Mouse (Mus musculus): ENCODE data around the gene Ube3c.

The Ube3c gene

GRCm38 (mm10) chr5:29672551-29672950 is 103.5 kb downstream of the Ube3c start:
- DNase-seq (ENCODE audit: low read depth, low spot score), result no peak

GRCm38 (mm10) chr5:29674305-29674704 is 105.3 kb downstream of the Ube3c start:
- no peak for DNase-seq (ENCODE audit: low read depth, low spot score)

GRCm38 (mm10) chr5:29676445-29676844 is 107.4 kb downstream of the Ube3c start:
- no peak for DNase-seq (ENCODE audit: low read depth, low spot score)

GRCm38 (mm10) chr5:29685085-29685484 is 116.0 kb downstream of the Ube3c start:
- no peak for DNase-seq (ENCODE audit: low read depth, low spot score)

GRCm38 (mm10) chr5:29687671-29688070 is 118.6 kb downstream of the Ube3c start:
- peak; percentile 62 for DNase-seq (ENCODE audit: low read depth, low spot score)

GRCm38 (mm10) chr5:29688352-29688751 is 119.3 kb downstream of the Ube3c start:
- DNase-seq (ENCODE audit: low read depth, low spot score), result no peak

- no peak for DNase-seq (ENCODE audit: low read depth, low spot score)
These were observed 129.5 kb downstream of the Ube3c start for GRCm38 (mm10) chr5:29698493-29698892.

GRCm38 (mm10) chr5:29699520-29700202 is 130.6 kb downstream of the Ube3c start:
- no peak for DNase-seq (ENCODE audit: low read depth, low spot score)

- no peak for DNase-seq (ENCODE audit: low read depth, low spot score)
These were observed 138.2 kb downstream of the Ube3c start for GRCm38 (mm10) chr5:29707241-29707640.

GRCm38 (mm10) chr5:29708258-29708657 is 139.2 kb downstream of the Ube3c start:
- DNase-seq (ENCODE audit: low read depth, low spot score), result peak; percentile 56

- DNase-seq (ENCODE audit: low read depth, low spot score), result no peak
These were observed 142.6 kb downstream of the Ube3c start for GRCm38 (mm10) chr5:29711631-29712030.

GRCm38 (mm10) chr5:29712906-29713305 is 143.9 kb downstream of the Ube3c start:
- no peak for DNase-seq (ENCODE audit: low read depth, low spot score)

GRCm38 (mm10) chr5:29721159-29721558 is 152.1 kb downstream of the Ube3c start:
- no peak for DNase-seq (ENCODE audit: low read depth, low spot score)

- no peak for DNase-seq (ENCODE audit: low read depth, low spot score)
These were observed 156.3 kb downstream of the Ube3c start for GRCm38 (mm10) chr5:29725369-29725768.

All from forelimb bud, embryonic 11.5 days (tissue).